Mouse (Mus musculus): ENCODE results near the gene Dync1li2. TPM values are rescaled to one million over a fixed set of nuclear protein-coding genes. Genes with fewer than 3 reads are reported as not detected.

The Dync1li2 gene
- 49.2 and 90.2 TPM in 2 replicates for total RNA-seq (2023)

DNA sequence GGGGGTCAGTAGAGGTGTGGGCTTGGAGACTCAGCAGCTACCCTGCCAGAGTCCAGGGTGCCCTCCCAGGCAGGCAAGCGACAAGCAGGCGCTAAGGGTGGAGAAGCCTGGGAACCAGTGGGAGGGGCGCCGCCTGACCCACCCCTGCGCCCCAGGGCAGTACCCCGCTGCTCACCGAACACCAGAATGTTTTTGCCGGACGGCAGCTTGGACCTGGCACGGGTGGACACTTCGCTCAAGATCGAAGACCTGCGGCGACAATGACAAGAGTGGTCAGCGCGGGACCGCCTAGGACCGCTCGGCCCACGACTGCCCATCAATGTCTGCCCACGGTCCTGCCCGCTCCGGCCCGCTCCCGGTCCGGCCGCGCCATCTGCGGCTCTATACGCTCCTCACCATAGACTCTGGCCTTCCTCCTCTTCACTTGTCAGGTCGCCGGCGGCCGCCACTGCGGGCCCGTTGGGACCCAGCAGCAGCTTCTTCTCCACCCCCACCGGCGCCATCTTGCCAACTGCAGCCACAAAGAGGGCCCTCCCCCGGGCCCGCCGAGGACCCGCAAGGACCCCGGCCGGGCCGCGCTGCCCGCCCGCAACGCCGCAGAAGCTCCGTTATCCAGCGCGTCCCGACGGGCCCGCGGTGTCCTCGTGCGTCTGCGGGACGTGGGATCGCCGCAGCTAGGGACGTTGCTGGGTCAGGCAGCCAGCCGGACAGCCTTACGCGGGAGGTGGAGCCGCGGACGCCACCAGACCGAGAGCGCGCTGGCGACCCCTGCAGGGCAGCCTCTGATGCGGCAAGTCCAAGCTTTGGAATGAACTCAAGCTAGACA is at the start of gene Dync1li2:
Gene Dync1li2 (minus strand): TSS at position 749 of the 826 bp plus-strand sequence.

DNA sequence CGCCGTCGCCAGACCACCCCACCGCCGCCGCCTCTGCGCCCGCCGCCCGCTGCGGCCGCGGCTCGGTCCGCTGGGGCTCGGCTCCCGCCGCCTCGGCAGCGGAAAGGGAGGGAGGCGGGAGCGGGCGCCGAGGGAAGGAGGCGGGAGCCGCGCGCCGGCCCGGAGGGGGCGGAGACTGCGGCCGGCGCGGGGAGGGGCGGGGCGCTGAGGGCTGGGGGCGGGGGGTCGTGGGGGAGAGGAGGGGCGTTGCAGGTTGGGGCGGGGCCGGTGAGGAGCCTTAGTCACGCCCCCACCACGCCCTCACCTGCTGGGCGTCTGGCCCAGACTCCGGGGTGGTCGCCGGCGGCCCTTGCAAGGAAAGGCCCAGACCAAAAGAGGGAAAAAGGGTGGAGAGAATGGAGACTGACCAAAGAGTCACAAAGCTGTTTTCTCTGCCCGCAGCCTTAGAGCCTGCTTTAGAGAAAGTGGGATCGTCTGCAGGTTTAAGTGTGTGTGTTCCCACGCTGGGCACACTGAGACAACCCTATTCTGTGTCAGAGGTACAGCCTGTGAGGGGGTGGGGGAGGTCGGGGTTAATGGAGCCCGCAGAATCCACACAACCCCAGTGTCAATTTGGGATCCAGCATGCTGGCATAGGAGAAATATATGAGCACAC is 47.0 kb downstream of the Dync1li2 start, which contains the start of gene Cmtm4:
Gene Cmtm4 (minus strand): TSS at position 105 of the 655 bp plus-strand sequence.

Other genes starting within 250 kb of the Dync1li2 start
- 43.5 and 48.0 TPM in 2 replicates for gene Tk2, start 194.5 kb downstream of the Dync1li2 start, total RNA-seq (2023)
- 92.3 and 95.2 TPM in 2 replicates for gene Cklf, start 192.2 kb downstream of the Dync1li2 start, total RNA-seq (2023)
- not detected in 2 replicates for gene Cmtm2a, start 149.9 kb downstream of the Dync1li2 start, total RNA-seq (2023)
- gene Gm45711, start 133.0 kb downstream of the Dync1li2 start, total RNA-seq (2023), result not detected in 2 replicates
- gene Cmtm1, start 132.9 kb downstream of the Dync1li2 start, total RNA-seq (2023), result not detected in 2 replicates
- not detected in 2 replicates for gene Gm11020, start 121.5 kb downstream of the Dync1li2 start, total RNA-seq (2023)
- not detected in 2 replicates for gene Cmtm2b, start 120.8 kb downstream of the Dync1li2 start, total RNA-seq (2023)
- 22.2 and 26.6 TPM in 2 replicates for gene Cmtm3, start 103.6 kb downstream of the Dync1li2 start, total RNA-seq (2023)
- 0.20 and 0.44 TPM in 2 replicates for gene Cmtm4, start 47.2 kb downstream of the Dync1li2 start, total RNA-seq (2023)
- gene Terb1, start 66.9 kb upstream of the Dync1li2 start, total RNA-seq (2023), result not detected in 2 replicates
- gene Nae1, start 91.6 kb upstream of the Dync1li2 start, total RNA-seq (2023), result 12.4 and 14.7 TPM in 2 replicates
- 0.29 TPM in 1 of 2 replicates, not detected in the other for gene Car7, start 91.6 kb upstream of the Dync1li2 start, total RNA-seq (2023)
- 1.7 and 2.2 TPM in 2 replicates for gene Pdp2, start 148.4 kb upstream of the Dync1li2 start, total RNA-seq (2023)
- gene Cdh16, start 181.3 kb upstream of the Dync1li2 start, total RNA-seq (2023), result not detected in 2 replicates
- 1.7 and 1.8 TPM in 2 replicates for gene Rrad, start 188.3 kb upstream of the Dync1li2 start, total RNA-seq (2023)
- 8.8 and 11.4 TPM in 2 replicates for gene Ciao2b, start 198.9 kb upstream of the Dync1li2 start, total RNA-seq (2023)